Mouse (Mus musculus): ENCODE data around the gene Gm11992.

Gene Gm11992

GRCm38 (mm10) chr11:9048011-9048702, at the start of gene Gm11992:
TSS of gene Gm11992 (plus strand) at chr11:9048594.
- peak; percentile 48 to 53 for DNase-seq (ENCODE audit: low spot score in 2 of 2)

GRCm38 (mm10) chr11:9008761-9009160, 39.6 kb upstream of the Gm11992 start:
- no peak for DNase-seq (ENCODE audit: low spot score in 2 of 2)

- peak in 1 of 2 experiments; percentile 10 for DNase-seq (ENCODE audit: low spot score in 2 of 2)
Measured at GRCm38 (mm10) chr11:9010416-9010815, 38.0 kb upstream of the Gm11992 start.

GRCm38 (mm10) chr11:9010853-9011339, 37.5 kb upstream of the Gm11992 start, which contains the start of gene Hus1:
TSS of gene Hus1 (minus strand) at chr11:9011191.
- peak; percentile 77 to 78 for DNase-seq (ENCODE audit: low spot score in 2 of 2)

GRCm38 (mm10) chr11:9011348-9011747, 37.0 kb upstream of the Gm11992 start:
- DNase-seq (ENCODE audit: low spot score in 2 of 2) = no peak

GRCm38 (mm10) chr11:9014740-9015139, 33.7 kb upstream of the Gm11992 start:
- DNase-seq (ENCODE audit: low spot score in 2 of 2) = no peak

GRCm38 (mm10) chr11:9018491-9019267, 29.7 kb upstream of the Gm11992 start:
- no peak for DNase-seq (ENCODE audit: low spot score in 2 of 2)

GRCm38 (mm10) chr11:9020207-9020606, 28.2 kb upstream of the Gm11992 start:
- DNase-seq (ENCODE audit: low spot score in 2 of 2) = no peak

GRCm38 (mm10) chr11:9024782-9025181, 23.6 kb upstream of the Gm11992 start:
- no peak for DNase-seq (ENCODE audit: low spot score in 2 of 2)

GRCm38 (mm10) chr11:9025211-9025610, 23.2 kb upstream of the Gm11992 start:
- no peak for DNase-seq (ENCODE audit: low spot score in 2 of 2)

- DNase-seq (ENCODE audit: low spot score in 2 of 2) = no peak
Measured at GRCm38 (mm10) chr11:9031530-9031929, 16.9 kb upstream of the Gm11992 start.

- DNase-seq (ENCODE audit: low spot score in 2 of 2) = no peak
Measured at GRCm38 (mm10) chr11:9046546-9046945, 1.8 kb upstream of the Gm11992 start.

- no peak for DNase-seq (ENCODE audit: low spot score in 2 of 2)
Measured at GRCm38 (mm10) chr11:9047044-9047443, 1.4 kb upstream of the Gm11992 start.

GRCm38 (mm10) chr11:9048703-9049060, 288 bp downstream of the Gm11992 start, which contains the start of gene Sun3:
TSS of gene Sun3 (minus strand) at chr11:9048991.
- DNase-seq (ENCODE audit: low spot score in 2 of 2) = no peak

GRCm38 (mm10) chr11:9050241-9050640, 1.8 kb downstream of the Gm11992 start:
- no peak for DNase-seq (ENCODE audit: low spot score in 2 of 2)

GRCm38 (mm10) chr11:9051895-9052294, 3.5 kb downstream of the Gm11992 start:
- no peak for DNase-seq (ENCODE audit: low spot score in 2 of 2)

- no peak for DNase-seq (ENCODE audit: low spot score in 2 of 2)
Measured at GRCm38 (mm10) chr11:9056937-9057336, 8.5 kb downstream of the Gm11992 start.

- DNase-seq (ENCODE audit: low spot score in 2 of 2) = no peak
Measured at GRCm38 (mm10) chr11:9057711-9058110, 9.3 kb downstream of the Gm11992 start.

- no peak for DNase-seq (ENCODE audit: low spot score in 2 of 2)
Measured at GRCm38 (mm10) chr11:9060029-9060428, 11.6 kb downstream of the Gm11992 start.

GRCm38 (mm10) chr11:9060484-9060883, 12.1 kb downstream of the Gm11992 start:
- no peak for DNase-seq (ENCODE audit: low spot score in 2 of 2)

GRCm38 (mm10) chr11:9076444-9076843, 28.1 kb downstream of the Gm11992 start:
- no peak for DNase-seq (ENCODE audit: low spot score in 2 of 2)

GRCm38 (mm10) chr11:9113189-9113588, 64.8 kb downstream of the Gm11992 start:
- DNase-seq (ENCODE audit: low spot score in 2 of 2) = no peak
